Mouse (Mus musculus) midbrain, embryonic 15.5 days (tissue): Measurements from ENCODE around the gene Dmxl2. TPM values are rescaled to one million over a fixed set of nuclear protein-coding genes. Genes with fewer than 3 reads are reported as not detected.

Source experiments
- ATAC-seq: fragments of 200-750 bp; cut with Nextera tagmentation; replicated peaks from 2 replicates; pipeline ENCODE4 v1.8.0; 2017; ENCODE audit warnings: moderate TSS enrichment
- H3K27ac ChIP-seq: fragments of 300-500 bp; sonication (generic); 2 replicates; pipeline ENCODE4 v1.5.1; 2015; ENCODE audit warnings: mild to moderate bottlenecking, inconsistent platforms
- H3K27me3 ChIP-seq: fragments of 300-500 bp; sonication (generic); replicated peaks from 2 replicates; pipeline ENCODE4 v1.6.1; 2015; ENCODE audit warnings: inconsistent platforms
- H3K36me3 ChIP-seq: fragments of 300-500 bp; sonication (generic); replicated peaks from 2 replicates; pipeline ENCODE4 v1.6.1; 2015; ENCODE audit warnings: inconsistent platforms
- H3K4me1 ChIP-seq: fragments of 300-500 bp; sonication (generic); 2 replicates; pipeline ENCODE4 v1.6.1; 2015; ENCODE audit warnings: inconsistent platforms
- H3K4me2 ChIP-seq: fragments of 300-500 bp; sonication (generic); 2 replicates; pipeline ENCODE4 v1.6.1; 2015; ENCODE audit warnings: inconsistent platforms, mild to moderate bottlenecking, moderate library complexity
- H3K4me3 ChIP-seq: fragments of 300-500 bp; sonication (generic); 2 replicates; pipeline ENCODE4 v1.5.1; 2015; ENCODE audit warnings: mild to moderate bottlenecking, inconsistent platforms
- H3K9ac ChIP-seq: fragments of 300-500 bp; sonication (generic); 2 replicates; pipeline ENCODE4 v1.6.1; 2015; ENCODE audit warnings: mild to moderate bottlenecking, inconsistent platforms
- H3K9me3 ChIP-seq: fragments of 300-500 bp; sonication (generic); 2 replicates; pipeline ENCODE4 v1.6.1; 2016; ENCODE audit warnings: inconsistent platforms
- WGBS: fragments of 180-500 bp; shearing (Covaris S2); methylation state at CpG from one replicate; pipeline ENCODE4 v1.1.7; 2015; ENCODE audit warnings: mixed read lengths; 5-methylcytosine and 5-hydroxymethylcytosine counted together
- polyA plus RNA-seq: library from polyadenylated mRNA; unstranded; fragments of >200 nt; fragmentation: Nextera tagmentation; extraction: Ambion mirVana; gene quantifications from 2 replicates; pipeline ENCODE4 v1.2.1, GENCODE M21; 2015

Dmxl2 gene
- polyA plus RNA-seq, 1 experiment from 2014 or later, result 63.2 TPM

- Histone ChIP-seq H3K36me3 (no peaks in the 10 kb centered on the region), H3K9ac (no peak overlapping the region), H3K4me2 (no peak overlapping the region), H3K9me3 (no peaks in the 10 kb centered on the region), H3K27ac (no peak overlapping the region), H3K4me1 (peaks cover 10% of the 10 kb centered on the region), H3K27me3 (no peaks in the 10 kb centered on the region), H3K4me3 (no peak overlapping the region)
- 89% methylated on average over 2 of the region's 2 CpGs for WGBS
- no peak for ATAC-seq
Measured at GRCm38 (mm10) chr9:54532926-54533325, 31.5 kb upstream of the Dmxl2 start.

DNA sequence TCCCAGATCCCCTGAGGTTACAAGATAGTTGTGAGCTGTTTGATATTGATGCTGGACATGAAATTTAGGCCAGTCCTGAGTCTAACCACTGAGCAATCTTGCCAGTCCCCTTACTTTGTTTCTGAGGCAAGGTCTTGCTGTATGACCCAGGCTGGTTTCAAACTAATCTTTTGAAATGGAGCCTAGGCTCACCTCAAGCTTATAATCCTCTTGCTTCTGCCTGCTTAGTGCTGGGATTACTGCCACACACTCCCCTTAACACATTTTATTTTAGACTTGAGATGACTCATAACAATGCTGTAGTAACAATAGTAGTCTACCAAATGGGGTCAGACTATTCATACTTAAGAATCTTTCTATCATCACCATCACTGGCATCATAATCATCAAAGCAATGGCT, 30.0 kb upstream of the Dmxl2 start:
- Histone ChIP-seq H3K27me3 (no peaks in the 10 kb centered on the region), H3K4me2 (no peak overlapping the region), H3K4me3 (no peak overlapping the region), H3K9me3 (no peaks in the 10 kb centered on the region), H3K27ac (no peak overlapping the region), H3K9ac (no peak overlapping the region), H3K4me1 (peaks cover 7% of the 10 kb centered on the region), H3K36me3 (no peaks in the 10 kb centered on the region)
- ATAC-seq, result no peak

GRCm38 (mm10) chr9:54530836-54531235, 29.4 kb upstream of the Dmxl2 start:
- no peak overlapping the region for H3K9ac ChIP-seq
- H3K9me3 ChIP-seq, result no peaks in the 10 kb centered on the region
- H3K4me1 ChIP-seq, result peaks cover 7% of the 10 kb centered on the region
- no peaks in the 10 kb centered on the region for H3K36me3 ChIP-seq
- H3K27me3 ChIP-seq, result no peaks in the 10 kb centered on the region
- H3K4me2 ChIP-seq, result no peak overlapping the region
- no peak overlapping the region for H3K4me3 ChIP-seq
- 91% methylated on average over 6 of the region's 6 CpGs for WGBS
- no peak overlapping the region for H3K27ac ChIP-seq
- ATAC-seq, result no peak

DNA sequence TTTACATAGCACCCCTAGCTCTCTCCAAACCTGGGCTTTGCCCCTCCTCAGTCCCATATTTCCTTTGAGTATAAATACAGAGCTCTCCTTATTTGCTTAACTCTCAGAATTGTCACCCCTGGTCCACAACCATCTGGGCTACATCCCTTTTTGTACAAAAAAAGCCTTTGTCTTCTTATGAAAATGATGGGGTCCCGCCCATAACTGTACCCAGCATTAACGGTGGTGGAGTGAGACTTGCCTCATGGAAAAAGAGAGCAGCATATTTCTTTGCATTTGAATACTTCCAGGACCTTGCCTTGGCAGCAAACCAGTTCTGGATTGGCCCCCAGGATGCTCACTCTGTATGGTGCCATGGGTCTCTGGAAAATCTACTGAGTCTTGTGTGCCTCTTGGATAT, 28.5 kb upstream of the Dmxl2 start:
- peaks cover 7% of the 10 kb centered on the region for H3K4me1 ChIP-seq
- H3K4me2 ChIP-seq, result no peak overlapping the region
- no peak overlapping the region for H3K9ac ChIP-seq
- no peak overlapping the region for H3K4me3 ChIP-seq
- no peak for ATAC-seq
- no peaks in the 10 kb centered on the region for H3K36me3 ChIP-seq
- H3K27ac ChIP-seq, result no peak overlapping the region
- no peaks in the 10 kb centered on the region for H3K27me3 ChIP-seq
- 63% methylated on average over 2 of the region's 2 CpGs for WGBS
- H3K9me3 ChIP-seq, result no peaks in the 10 kb centered on the region

DNA sequence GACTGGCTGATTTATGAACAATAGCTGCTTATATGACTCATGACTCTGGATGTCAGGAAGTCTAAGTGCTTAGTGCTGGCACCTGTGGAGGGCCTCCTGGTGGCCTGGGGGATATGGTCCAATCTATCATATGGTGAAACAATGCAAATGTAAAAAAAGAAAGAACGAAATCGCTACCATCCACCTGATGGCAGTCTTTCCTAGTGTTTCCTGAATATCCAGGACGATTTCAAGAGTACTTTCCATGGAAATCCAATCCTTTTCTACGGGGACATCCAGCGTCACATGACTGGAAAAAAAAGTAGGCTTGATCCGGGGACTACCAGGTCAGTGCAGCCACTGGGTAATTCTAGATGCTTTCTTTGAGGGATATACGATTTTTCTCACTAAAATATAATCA, 26.3 kb upstream of the Dmxl2 start:
- WGBS, result 81% methylated on average over 7 of the region's 7 CpGs
- Histone ChIP-seq H3K27ac (no peak overlapping the region), H3K4me1 (no peaks in the 10 kb centered on the region), H3K4me3 (no peak overlapping the region), H3K36me3 (no peaks in the 10 kb centered on the region), H3K9me3 (no peaks in the 10 kb centered on the region), H3K9ac (no peak overlapping the region), H3K27me3 (no peaks in the 10 kb centered on the region), H3K4me2 (no peak overlapping the region)
- ATAC-seq, result no peak

DNA sequence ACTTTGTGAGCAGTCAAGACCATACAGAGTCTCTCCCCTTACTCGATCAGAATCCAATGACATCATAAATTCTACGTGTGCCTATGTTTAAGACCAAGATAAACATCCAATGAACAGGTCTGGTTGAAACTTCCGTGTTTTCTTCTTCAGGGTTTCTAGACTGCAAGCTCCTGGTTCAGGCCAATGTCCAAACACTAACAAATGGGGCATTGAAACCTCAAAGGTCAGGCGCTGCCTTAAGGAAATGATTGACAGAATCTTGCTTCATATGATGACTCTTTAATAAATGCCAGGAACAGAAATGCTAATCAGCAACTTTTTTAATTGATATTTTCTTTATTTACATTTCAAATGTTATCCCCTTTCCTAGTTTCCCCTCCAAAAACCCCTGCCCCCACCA, 18.9 kb upstream of the Dmxl2 start:
- no peak for ATAC-seq
- 87% methylated on average over 4 of the region's 4 CpGs for WGBS
- no peaks in the 10 kb centered on the region for H3K36me3 ChIP-seq

GRCm38 (mm10) chr9:54518921-54519320, 17.5 kb upstream of the Dmxl2 start:
- no peak overlapping the region for H3K4me3 ChIP-seq
- no peak overlapping the region for H3K27ac ChIP-seq
- ATAC-seq, result no peak
- no peaks in the 10 kb centered on the region for H3K27me3 ChIP-seq
- H3K9me3 ChIP-seq, result no peaks in the 10 kb centered on the region
- H3K9ac ChIP-seq, result no peak overlapping the region
- 77% methylated on average over 7 of the region's 7 CpGs for WGBS
- no peak overlapping the region for H3K4me2 ChIP-seq
- H3K4me1 ChIP-seq, result no peaks in the 10 kb centered on the region
- no peaks in the 10 kb centered on the region for H3K36me3 ChIP-seq

More for the DNA sequence above, 18.9 kb upstream of the Dmxl2 start:
- Histone ChIP-seq H3K27me3 (no peaks in the 10 kb centered on the region), H3K4me3 (no peak overlapping the region), H3K4me1 (no peaks in the 10 kb centered on the region), H3K9me3 (no peaks in the 10 kb centered on the region), H3K4me2 (no peak overlapping the region), H3K27ac (no peak overlapping the region), H3K9ac (no peak overlapping the region)

DNA sequence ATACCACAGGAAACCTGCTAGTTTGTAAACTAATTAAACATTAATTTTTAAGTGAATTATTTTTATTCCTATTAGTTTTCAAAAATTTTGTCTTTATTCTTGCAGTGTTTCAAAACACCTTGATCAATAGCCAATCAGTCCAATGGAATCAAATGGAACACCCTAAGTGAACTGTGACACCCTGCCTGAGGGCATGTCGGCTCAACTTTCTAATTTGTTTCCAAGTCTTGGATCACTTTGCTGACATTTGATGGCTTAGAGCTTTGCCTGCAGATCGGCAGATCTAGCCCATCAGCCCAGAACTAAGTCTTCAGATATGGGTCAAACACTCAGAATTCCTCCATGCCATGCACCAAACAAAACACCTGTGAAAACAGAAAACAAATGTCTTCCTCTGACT, 14.6 kb upstream of the Dmxl2 start:
- H3K27me3 ChIP-seq, result no peaks in the 10 kb centered on the region
- H3K27ac ChIP-seq, result no peak overlapping the region
- no peaks in the 10 kb centered on the region for H3K4me1 ChIP-seq
- no peak overlapping the region for H3K9ac ChIP-seq
- H3K9me3 ChIP-seq, result no peaks in the 10 kb centered on the region
- ATAC-seq, result no peak
- no peak overlapping the region for H3K4me2 ChIP-seq
- WGBS, result 86% methylated on average over 2 of the region's 2 CpGs
- no peaks in the 10 kb centered on the region for H3K36me3 ChIP-seq
- H3K4me3 ChIP-seq, result no peak overlapping the region

DNA sequence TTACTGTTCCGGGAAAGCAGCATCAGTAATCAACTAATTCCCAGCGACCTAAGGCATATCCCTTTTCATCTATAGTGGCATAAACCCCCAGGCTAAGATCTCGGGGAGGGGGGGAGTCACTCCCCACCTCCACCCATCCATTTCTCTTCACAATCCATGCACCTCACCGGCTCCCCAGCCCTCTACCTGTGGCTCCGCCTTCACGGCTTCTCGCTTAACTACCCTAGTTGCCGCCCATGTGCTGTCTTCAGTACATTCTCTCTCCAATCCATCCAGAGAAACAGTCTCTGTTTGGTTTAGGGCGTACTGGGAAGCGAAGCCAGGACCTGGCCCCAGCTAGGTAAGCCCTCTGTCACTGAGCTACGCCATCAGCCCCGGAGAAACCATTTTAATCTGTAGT, 1.4 kb upstream of the Dmxl2 start:
- 10% methylated on average over 12 of the region's 12 CpGs for WGBS
- H3K9ac ChIP-seq, result peak overlapping the region; percentile 97; the same call in 1 of the 2 replicates
- H3K9me3 ChIP-seq, result no peaks in the 10 kb centered on the region
- peak overlapping the region; percentile 78 for H3K4me2 ChIP-seq
- no peaks in the 10 kb centered on the region for H3K36me3 ChIP-seq
- peak overlapping the region; percentile 83 for H3K4me3 ChIP-seq
- peak overlapping the region; percentile 93; the same call in 1 of the 2 replicates for H3K27ac ChIP-seq
- peaks cover 31% of the 10 kb centered on the region for H3K4me1 ChIP-seq
- ATAC-seq, result no peak
- 0 out of 2 replicates have a peak, but pooled peaks cover 3% of the 10 kb centered on the region for H3K27me3 ChIP-seq

DNA sequence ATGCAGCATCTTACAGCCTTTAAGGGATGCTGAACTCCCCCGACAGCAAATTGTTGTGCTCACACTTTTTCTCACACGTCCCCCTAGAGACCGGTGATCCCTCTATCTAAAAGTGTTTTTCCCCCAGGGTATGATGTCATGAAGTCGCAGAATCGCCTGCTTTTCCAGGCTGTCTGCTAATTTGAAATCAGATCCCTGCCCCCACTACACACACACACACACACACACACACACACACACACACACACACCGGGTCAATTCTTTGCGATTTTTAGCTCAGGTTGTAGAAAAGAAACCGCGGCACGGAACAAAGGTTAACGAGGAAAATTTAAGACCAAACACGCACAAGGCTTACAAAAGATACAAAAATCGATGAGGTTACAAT, 677 bp upstream of the Dmxl2 start:
- H3K9ac ChIP-seq, result peak overlapping the region; percentile 97
- no peaks in the 10 kb centered on the region for H3K9me3 ChIP-seq
- WGBS, result 2% methylated on average over 13 of the region's 13 CpGs
- peaks cover 31% of the 10 kb centered on the region for H3K4me1 ChIP-seq
- H3K27me3 ChIP-seq, result 0 out of 2 replicates have a peak, but pooled peaks cover 3% of the 10 kb centered on the region
- peak overlapping the region; percentile 83 for H3K4me3 ChIP-seq
- H3K27ac ChIP-seq, result peak overlapping the region; percentile 93
- H3K36me3 ChIP-seq, result no peaks in the 10 kb centered on the region
- 0 out of 2 replicates have a peak, but pooled peaks have one; percentile 3 for ATAC-seq
- peak overlapping the region; percentile 78 for H3K4me2 ChIP-seq

GRCm38 (mm10) chr9:54500832-54501452, 484 bp downstream of the Dmxl2 start:
- ATAC-seq, result peak; percentile 78; the same call in 1 of the 2 replicates
- Histone ChIP-seq H3K36me3 (no peaks in the 10 kb centered on the region), H3K9me3 (no peaks in the 10 kb centered on the region), H3K4me2 (peak overlapping the region; percentile 78), H3K4me1 (peaks cover 31% of the 10 kb centered on the region), H3K27ac (peak overlapping the region; percentile 93), H3K9ac (peak overlapping the region; percentile 97), H3K4me3 (peak overlapping the region; percentile 83), H3K27me3 (0 out of 2 replicates have a peak, but pooled peaks cover 3% of the 10 kb centered on the region)
- WGBS, result under 1% methylated on average over 43 of the region's 43 CpGs

- Histone ChIP-seq H3K4me1 (peaks cover 31% of the 10 kb centered on the region), H3K4me2 (peak overlapping the region; percentile 78), H3K4me3 (peak overlapping the region; percentile 83), H3K27ac (no peak overlapping the region), H3K9ac (no peak overlapping the region; the same call in 1 of the 2 replicates), H3K36me3 (no peaks in the 10 kb centered on the region), H3K9me3 (no peaks in the 10 kb centered on the region), H3K27me3 (0 out of 2 replicates have a peak, but pooled peaks cover under 1% of the 10 kb centered on the region)
- WGBS, result 83% methylated on average over 3 of the region's 3 CpGs
- ATAC-seq, result no peak
Measured at GRCm38 (mm10) chr9:54499791-54500190, 1.6 kb downstream of the Dmxl2 start.

- Histone ChIP-seq H3K4me2 (peak overlapping the region; percentile 78; the same call in 1 of the 2 replicates), H3K27me3 (no peaks in the 10 kb centered on the region), H3K4me1 (peaks cover 31% of the 10 kb centered on the region), H3K9ac (no peak overlapping the region), H3K36me3 (no peaks in the 10 kb centered on the region), H3K4me3 (no peak overlapping the region; the same call in 1 of the 2 replicates), H3K27ac (no peak overlapping the region), H3K9me3 (no peaks in the 10 kb centered on the region)
- ATAC-seq, result no peak
- 83% methylated on average over 6 of the region's 6 CpGs for WGBS
Measured at GRCm38 (mm10) chr9:54499291-54499690, 2.1 kb downstream of the Dmxl2 start.
